Mouse (Mus musculus): Measurements from ENCODE around the gene Gpsm3.

GRCm38 (mm10) chr17:34559895-34560294 lies 29.7 kb upstream of the Gpsm3 start:
- TF ChIP-seq CTCF (IDR thresholded peaks at IDR 0.05; ENCODE audit: insufficient read depth, low read length): no peak; the same call in 1 of the 2 replicates
- no peak for TF ChIP-seq POLR2A (IDR thresholded peaks at IDR 0.05; ENCODE audit: borderline replicate concordance, extremely low read depth, low read depth, low read length)

Data from lung, adult 2 months (tissue).